Mouse (Mus musculus) embryonic facial prominence, embryonic 15.5 days (tissue): ENCODE results near the gene Anxa5. TPM values are rescaled to one million over a fixed set of nuclear protein-coding genes. Genes with fewer than 3 reads are reported as not detected.
A peak's percentile ranks its signal among the peaks of the same experiment; 100 is the strongest.

Experiments
- ATAC-seq: fragments of 200-750 bp; cut with Nextera tagmentation; 2 replicates; pipeline ENCODE4 v1.8.0; 2017; ENCODE audit warnings: low read depth, moderate TSS enrichment; ENCODE audit not compliant: insufficient number of reproducible peaks, low FRiP score, low TSS enrichment
- H3K27ac ChIP-seq: fragments of 300-500 bp; sonication (generic); replicated peaks from 2 replicates; pipeline ENCODE4 v1.5.1; 2015; ENCODE audit warnings: mild to moderate bottlenecking, inconsistent platforms
- H3K27me3 ChIP-seq: fragments of 300-500 bp; sonication (generic); 2 replicates; pipeline ENCODE4 v1.6.1; 2015; ENCODE audit warnings: inconsistent platforms
- H3K36me3 ChIP-seq: fragments of 300-500 bp; sonication (generic); 2 replicates; pipeline ENCODE4 v1.6.1; 2015; ENCODE audit warnings: mild to moderate bottlenecking, inconsistent platforms
- H3K4me1 ChIP-seq: fragments of 300-500 bp; sonication (generic); 2 replicates; pipeline ENCODE4 v1.6.1; 2015; ENCODE audit warnings: inconsistent platforms
- H3K4me2 ChIP-seq: fragments of 300-500 bp; sonication (generic); replicated peaks from 2 replicates; pipeline ENCODE4 v1.6.1; 2015; ENCODE audit warnings: mild to moderate bottlenecking, inconsistent platforms
- H3K4me3 ChIP-seq: fragments of 300-500 bp; sonication (generic); replicated peaks from 2 replicates; pipeline ENCODE4 v1.5.1; 2015; ENCODE audit warnings: mild to moderate bottlenecking, inconsistent platforms
- H3K9ac ChIP-seq: fragments of 300-500 bp; sonication (generic); 2 replicates; pipeline ENCODE4 v1.6.1; 2015; ENCODE audit warnings: inconsistent platforms
- H3K9me3 ChIP-seq: fragments of 300-500 bp; sonication (generic); replicated peaks from 2 replicates; pipeline ENCODE4 v1.6.1; 2016; ENCODE audit warnings: inconsistent platforms
- WGBS: fragments of 180-500 bp; shearing (Covaris S2); methylation state at CpG from one replicate; pipeline ENCODE4 v1.1.7; 2015; 5-methylcytosine and 5-hydroxymethylcytosine counted together
- polyA plus RNA-seq: library from polyadenylated mRNA; unstranded; fragments of >200 nt; fragmentation: Nextera tagmentation; extraction: Ambion mirVana; gene quantifications from 2 replicates; pipeline ENCODE4 v1.2.1, GENCODE M21; 2015

The Anxa5 gene
- polyA plus RNA-seq, 1 experiment from 2014 or later = 530 TPM

DNA sequence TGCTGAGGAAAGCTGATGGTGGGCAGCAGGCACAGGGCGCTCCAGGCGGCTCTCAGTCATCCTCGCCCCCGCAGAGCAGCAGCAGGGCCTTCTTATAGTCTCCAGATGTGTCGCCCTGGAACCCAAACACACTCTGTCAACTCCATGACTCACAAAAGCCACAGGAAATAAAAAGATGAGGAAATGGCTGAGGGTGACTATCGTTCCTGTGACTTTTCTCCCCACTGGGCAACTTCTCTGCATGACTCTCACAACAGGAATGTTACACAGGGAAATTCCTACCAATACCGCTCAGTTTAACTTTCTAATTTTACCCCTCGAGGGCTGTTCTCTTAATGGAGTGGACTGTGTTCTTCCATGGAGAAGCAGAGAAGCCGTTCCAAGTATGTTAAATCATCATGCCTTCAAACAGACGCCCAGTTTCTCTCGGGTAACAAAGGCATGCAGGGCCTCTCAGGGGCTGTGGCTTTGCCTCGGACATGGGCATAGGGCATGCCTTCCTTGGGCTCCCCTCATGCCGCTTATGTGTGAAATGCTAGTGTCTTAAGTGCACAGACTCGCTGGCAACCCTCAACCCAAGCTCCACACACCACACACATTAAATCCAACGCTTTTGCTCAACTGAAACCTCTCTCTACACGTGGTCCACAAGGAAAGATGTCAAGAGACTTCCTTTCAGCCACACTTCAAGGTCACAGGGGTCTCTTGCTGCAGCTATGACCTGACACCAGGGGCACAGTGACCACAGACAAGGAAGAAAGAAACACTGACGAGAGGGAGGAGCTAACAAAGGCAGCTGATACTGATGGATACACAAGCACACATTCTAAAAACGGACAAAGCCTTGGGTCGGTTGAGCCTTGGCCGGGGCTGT is 26.2 kb downstream of the Anxa5 start:
- Histone ChIP-seq H3K4me3 (no peak overlapping the region), H3K9me3 (no peaks in the 10 kb centered on the region), H3K4me2 (no peak overlapping the region), H3K27me3 (no peaks in the 10 kb centered on the region), H3K9ac (no peak overlapping the region), H3K36me3 (peaks cover 67% of the 10 kb centered on the region), H3K4me1 (peaks cover 7% of the 10 kb centered on the region; the same call in 1 of the 2 replicates), H3K27ac (peak overlapping the region; percentile 44)
- ATAC-seq = peak; percentile 79
- WGBS = 35% methylated on average over 20 of the region's 20 CpGs

DNA sequence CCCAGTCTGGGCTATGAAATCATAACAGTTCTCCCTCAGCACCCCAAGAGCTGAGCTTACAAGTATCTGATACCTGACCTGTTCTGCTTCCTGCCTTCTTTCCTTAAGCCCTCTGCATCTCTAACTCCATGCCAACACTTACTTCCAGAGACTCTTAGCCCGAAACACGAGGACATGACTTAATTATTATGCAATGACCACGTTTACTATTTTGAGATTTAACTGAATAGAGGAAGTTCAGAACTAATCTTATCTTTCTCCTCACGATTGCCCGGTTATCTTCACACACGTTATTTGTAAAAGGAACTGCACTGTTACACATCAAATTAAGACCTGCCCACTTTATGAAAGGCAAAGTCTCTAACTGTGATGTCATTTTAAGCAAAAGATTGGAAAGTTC is 28.8 kb downstream of the Anxa5 start:
- 66% methylated on average over 6 of the region's 6 CpGs for WGBS
- H3K27me3 ChIP-seq = no peaks in the 10 kb centered on the region
- no peak overlapping the region for H3K27ac ChIP-seq
- H3K4me2 ChIP-seq = no peak overlapping the region
- no peak for ATAC-seq
- no peaks in the 10 kb centered on the region for H3K9me3 ChIP-seq
- peaks cover 7% of the 10 kb centered on the region; the same call in 1 of the 2 replicates for H3K4me1 ChIP-seq
- H3K9ac ChIP-seq = no peak overlapping the region
- peaks cover 47% of the 10 kb centered on the region for H3K36me3 ChIP-seq
- H3K4me3 ChIP-seq = no peak overlapping the region

DNA sequence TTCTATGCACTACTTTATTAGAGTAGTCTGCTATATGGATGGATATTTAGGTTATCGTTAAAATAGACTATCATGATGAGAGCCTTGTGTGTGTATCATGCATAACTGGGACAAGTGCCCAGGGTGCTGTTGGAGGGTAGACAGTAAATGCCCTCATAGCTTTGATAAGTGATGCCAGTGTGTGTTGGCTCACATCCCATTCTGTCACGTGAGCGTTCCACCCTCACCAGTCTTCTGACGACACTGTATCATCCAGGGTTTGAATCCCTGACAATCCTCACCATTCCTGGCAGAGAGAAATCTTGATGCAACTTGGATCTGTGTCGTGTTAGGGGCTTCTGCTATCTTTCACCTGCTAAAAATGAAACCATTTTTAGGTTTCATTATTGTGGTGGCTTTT is 29.2 kb downstream of the Anxa5 start:
- Histone ChIP-seq H3K9ac (no peak overlapping the region), H3K4me1 (peaks cover 7% of the 10 kb centered on the region; the same call in 1 of the 2 replicates), H3K27ac (no peak overlapping the region), H3K27me3 (no peaks in the 10 kb centered on the region), H3K4me2 (no peak overlapping the region), H3K36me3 (peaks cover 43% of the 10 kb centered on the region), H3K9me3 (no peaks in the 10 kb centered on the region), H3K4me3 (no peak overlapping the region)
- WGBS = 80% methylated on average over 5 of the region's 5 CpGs
- no peak for ATAC-seq

DNA sequence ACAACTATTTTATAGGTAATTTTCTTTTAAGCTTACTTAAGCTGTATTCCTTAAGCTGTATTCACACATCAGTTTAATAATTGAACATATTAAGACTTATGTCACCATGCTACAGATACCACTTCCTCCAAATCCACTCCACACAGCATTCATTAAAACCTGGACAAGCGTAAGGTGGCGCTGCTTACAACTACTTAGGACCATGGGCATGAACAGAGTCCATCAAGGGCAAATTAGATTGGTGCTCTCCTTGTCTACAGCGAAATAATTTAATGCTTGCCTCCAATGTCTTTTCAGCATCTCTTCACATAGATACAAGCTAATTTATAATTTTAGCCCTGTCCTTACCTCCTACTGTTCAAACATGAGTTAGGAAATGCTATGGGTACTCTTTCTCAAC is 29.7 kb downstream of the Anxa5 start:
- H3K36me3 ChIP-seq = peaks cover 40% of the 10 kb centered on the region
- peaks cover 7% of the 10 kb centered on the region; the same call in 1 of the 2 replicates for H3K4me1 ChIP-seq
- no peak for ATAC-seq
- no peak overlapping the region for H3K9ac ChIP-seq
- no peaks in the 10 kb centered on the region for H3K9me3 ChIP-seq
- H3K4me2 ChIP-seq = no peak overlapping the region
- WGBS = 93% methylated on average over 3 of the region's 3 CpGs
- no peaks in the 10 kb centered on the region for H3K27me3 ChIP-seq
- no peak overlapping the region for H3K4me3 ChIP-seq
- no peak overlapping the region for H3K27ac ChIP-seq

DNA sequence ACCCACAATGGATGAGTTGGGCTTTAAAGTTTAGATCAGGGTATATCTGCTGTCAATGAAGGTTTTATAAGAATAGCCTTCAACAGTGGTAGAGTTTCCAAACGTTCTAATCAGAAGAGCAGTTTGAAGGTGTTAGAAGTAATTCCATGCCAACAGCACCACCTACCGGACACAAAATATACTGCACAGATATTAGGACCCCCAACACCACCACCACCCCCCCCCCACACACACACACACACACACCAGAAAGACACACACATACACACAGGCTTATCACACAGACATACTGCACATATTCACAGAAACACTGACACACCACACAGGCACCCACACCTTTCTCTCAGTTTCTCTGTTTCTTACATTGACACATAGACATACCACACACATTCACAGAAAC is 33.3 kb downstream of the Anxa5 start:
- no peaks in the 10 kb centered on the region for H3K27me3 ChIP-seq

DNA sequence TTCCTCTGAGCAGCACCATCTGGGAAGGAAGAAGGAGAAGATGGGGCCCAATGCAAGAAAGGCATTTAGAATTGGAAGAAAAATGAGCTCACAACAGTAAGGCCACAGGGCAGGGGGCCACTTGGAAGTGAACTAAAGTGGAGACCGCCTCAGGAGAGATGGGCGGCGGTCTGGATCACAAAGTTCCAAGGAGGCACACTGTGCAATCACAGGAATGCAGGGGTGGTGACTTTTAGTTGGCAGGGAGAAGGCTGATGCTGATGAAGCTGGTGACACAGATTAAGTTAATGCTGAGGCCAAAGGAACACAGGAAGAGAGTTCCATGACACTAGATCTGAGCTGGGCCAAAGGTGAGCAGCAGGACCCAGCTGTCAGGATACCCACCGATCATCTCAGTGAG is 35.4 kb downstream of the Anxa5 start:
- H3K9me3 ChIP-seq = no peaks in the 10 kb centered on the region
- H3K9ac ChIP-seq = no peak overlapping the region
- H3K27ac ChIP-seq = no peak overlapping the region
- no peak for ATAC-seq
- WGBS = 65% methylated on average over 4 of the region's 4 CpGs
- no peaks in the 10 kb centered on the region for H3K27me3 ChIP-seq
- H3K4me1 ChIP-seq = peaks cover 9% of the 10 kb centered on the region; the same call in 1 of the 2 replicates
- no peaks in the 10 kb centered on the region for H3K36me3 ChIP-seq
- H3K4me2 ChIP-seq = no peak overlapping the region
- no peak overlapping the region for H3K4me3 ChIP-seq

More for the DNA sequence above, 33.3 kb downstream of the Anxa5 start:
- no peak overlapping the region for H3K9ac ChIP-seq
- no peak for ATAC-seq
- no peak overlapping the region for H3K4me2 ChIP-seq
- 0% methylated on average over 2 of the region's 2 CpGs for WGBS
- no peak overlapping the region for H3K4me3 ChIP-seq
- peaks cover 9% of the 10 kb centered on the region; the same call in 1 of the 2 replicates for H3K4me1 ChIP-seq
- H3K9me3 ChIP-seq = no peaks in the 10 kb centered on the region
- no peak overlapping the region for H3K27ac ChIP-seq
- peaks cover 8% of the 10 kb centered on the region for H3K36me3 ChIP-seq

DNA sequence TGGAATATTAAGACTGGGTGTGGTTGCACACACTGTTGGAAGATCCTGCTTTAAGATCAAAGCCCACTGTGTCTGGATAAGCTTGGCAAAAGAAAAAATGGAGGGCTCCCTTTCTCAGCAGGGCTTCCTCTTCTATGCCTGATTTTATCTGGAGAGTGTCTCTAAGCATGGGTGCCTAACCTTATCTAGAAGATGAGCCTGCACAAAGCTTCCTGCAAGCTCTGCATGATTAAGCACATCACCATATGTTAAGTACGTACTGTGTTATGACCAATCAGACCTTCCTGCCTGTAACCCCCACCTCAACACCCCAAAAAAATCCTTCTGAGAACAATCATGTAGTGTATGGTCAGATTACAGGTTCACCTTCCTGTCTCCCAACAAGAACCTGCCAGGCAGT is 45.3 kb downstream of the Anxa5 start:
- WGBS = 82% methylated on average over 1 of the region's 1 CpGs
- no peak for ATAC-seq
- no peak overlapping the region for H3K4me3 ChIP-seq
- H3K27me3 ChIP-seq = no peaks in the 10 kb centered on the region
- no peaks in the 10 kb centered on the region for H3K36me3 ChIP-seq
- H3K27ac ChIP-seq = no peak overlapping the region
- H3K9ac ChIP-seq = no peak overlapping the region
- no peaks in the 10 kb centered on the region for H3K4me1 ChIP-seq
- no peaks in the 10 kb centered on the region for H3K9me3 ChIP-seq
- no peak overlapping the region for H3K4me2 ChIP-seq

DNA sequence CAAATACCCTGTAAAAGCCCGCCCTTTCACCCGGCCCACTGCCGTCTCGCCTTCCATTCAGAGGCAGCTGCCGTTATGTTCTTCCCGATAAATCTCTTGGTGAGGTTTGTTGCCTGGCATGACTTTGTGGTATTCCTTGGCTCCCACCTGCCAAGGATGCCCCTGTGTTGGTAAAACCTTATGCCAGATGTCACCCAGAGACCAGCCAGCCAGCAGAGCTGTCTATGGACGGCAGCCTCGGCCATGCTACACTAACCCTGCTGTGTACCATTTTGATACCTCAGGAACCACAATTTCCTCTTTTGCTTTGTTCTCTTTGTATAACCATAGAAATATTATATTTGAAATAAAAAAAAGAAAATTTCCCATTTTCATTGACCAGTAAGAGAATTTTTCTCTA is 48.3 kb downstream of the Anxa5 start:
- Histone ChIP-seq H3K4me3 (no peak overlapping the region), H3K9ac (no peak overlapping the region), H3K4me1 (no peaks in the 10 kb centered on the region), H3K27me3 (no peaks in the 10 kb centered on the region), H3K36me3 (no peaks in the 10 kb centered on the region), H3K9me3 (no peaks in the 10 kb centered on the region), H3K27ac (no peak overlapping the region), H3K4me2 (no peak overlapping the region)
- WGBS = 92% methylated on average over 8 of the region's 8 CpGs
- ATAC-seq = no peak

DNA sequence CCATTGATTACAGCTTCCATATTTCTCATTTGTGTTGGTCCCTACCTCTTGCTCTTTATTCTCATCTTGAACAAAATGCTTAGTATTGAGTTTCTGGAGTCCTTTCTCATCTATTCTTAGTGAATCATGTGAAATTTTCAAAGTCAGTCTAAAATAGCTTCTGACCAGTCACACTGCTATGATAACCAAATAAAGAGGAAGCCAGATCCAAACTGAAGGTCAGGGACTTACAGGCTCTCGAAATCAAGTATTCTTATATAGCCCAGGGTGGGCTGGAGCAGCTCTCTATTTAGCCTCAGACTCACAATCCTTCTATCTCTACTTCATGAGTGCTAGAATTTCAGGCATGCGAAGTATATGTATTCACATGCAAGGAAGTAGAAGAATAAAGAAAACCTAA is 66.2 kb downstream of the Anxa5 start:
- no peak for ATAC-seq
- no peaks in the 10 kb centered on the region for H3K4me1 ChIP-seq
- 74% methylated on average over 2 of the region's 2 CpGs for WGBS
- no peak overlapping the region for H3K27ac ChIP-seq
- H3K36me3 ChIP-seq = no peaks in the 10 kb centered on the region
- H3K4me2 ChIP-seq = no peak overlapping the region
- H3K9ac ChIP-seq = no peak overlapping the region
- H3K27me3 ChIP-seq = no peaks in the 10 kb centered on the region
- no peak overlapping the region for H3K4me3 ChIP-seq
- no peaks in the 10 kb centered on the region for H3K9me3 ChIP-seq

DNA sequence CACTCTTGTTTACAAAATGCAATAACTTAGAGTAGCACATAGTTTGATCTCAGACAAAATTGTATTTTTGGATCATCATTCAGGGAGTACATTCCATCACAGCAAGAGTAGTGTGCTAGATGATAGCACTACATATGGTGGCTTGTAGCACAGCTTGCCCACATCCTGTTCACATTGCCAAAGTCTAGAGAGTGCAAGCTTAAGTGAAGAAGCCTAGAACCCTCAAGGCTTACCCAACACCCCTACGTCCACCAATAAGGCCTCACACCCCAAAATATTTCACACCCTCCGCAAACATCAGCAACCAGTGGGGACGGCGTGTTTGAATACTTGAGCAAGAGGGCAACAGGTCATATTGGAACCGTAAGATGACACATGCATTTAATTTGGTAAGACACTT is 68.7 kb downstream of the Anxa5 start:
- no peaks in the 10 kb centered on the region for H3K4me1 ChIP-seq
- no peak overlapping the region for H3K4me2 ChIP-seq
- no peaks in the 10 kb centered on the region for H3K9me3 ChIP-seq
- H3K36me3 ChIP-seq = no peaks in the 10 kb centered on the region
- no peak overlapping the region for H3K9ac ChIP-seq
- 88% methylated on average over 5 of the region's 5 CpGs for WGBS
- H3K4me3 ChIP-seq = no peak overlapping the region
- H3K27me3 ChIP-seq = no peaks in the 10 kb centered on the region
- no peak for ATAC-seq
- H3K27ac ChIP-seq = no peak overlapping the region

DNA sequence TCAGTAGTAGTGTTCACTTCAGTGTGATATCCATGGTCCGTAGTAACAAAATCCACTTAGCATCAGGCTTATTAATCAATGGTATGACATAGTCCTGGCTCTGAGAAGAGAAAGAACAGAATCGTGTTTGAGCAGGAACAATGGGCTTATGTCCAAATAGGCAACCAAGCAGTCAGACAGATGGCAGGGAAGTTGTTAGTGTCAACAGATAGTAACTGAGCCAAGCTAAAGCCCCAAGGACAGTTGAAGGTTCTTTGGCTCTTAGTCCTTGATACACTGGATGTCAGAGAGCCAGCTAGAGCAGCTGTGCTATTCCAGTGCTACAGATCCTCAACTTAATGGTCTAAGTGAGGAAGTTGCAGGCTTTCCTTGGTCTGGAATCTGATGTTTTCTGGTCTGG is 69.4 kb downstream of the Anxa5 start:
- no peaks in the 10 kb centered on the region for H3K27me3 ChIP-seq
- no peak for ATAC-seq
- H3K27ac ChIP-seq = no peak overlapping the region
- no peaks in the 10 kb centered on the region for H3K9me3 ChIP-seq
- no peaks in the 10 kb centered on the region for H3K36me3 ChIP-seq
- H3K9ac ChIP-seq = no peak overlapping the region
- H3K4me1 ChIP-seq = no peaks in the 10 kb centered on the region
- H3K4me3 ChIP-seq = no peak overlapping the region
- 68% methylated on average over 2 of the region's 2 CpGs for WGBS
- no peak overlapping the region for H3K4me2 ChIP-seq

DNA sequence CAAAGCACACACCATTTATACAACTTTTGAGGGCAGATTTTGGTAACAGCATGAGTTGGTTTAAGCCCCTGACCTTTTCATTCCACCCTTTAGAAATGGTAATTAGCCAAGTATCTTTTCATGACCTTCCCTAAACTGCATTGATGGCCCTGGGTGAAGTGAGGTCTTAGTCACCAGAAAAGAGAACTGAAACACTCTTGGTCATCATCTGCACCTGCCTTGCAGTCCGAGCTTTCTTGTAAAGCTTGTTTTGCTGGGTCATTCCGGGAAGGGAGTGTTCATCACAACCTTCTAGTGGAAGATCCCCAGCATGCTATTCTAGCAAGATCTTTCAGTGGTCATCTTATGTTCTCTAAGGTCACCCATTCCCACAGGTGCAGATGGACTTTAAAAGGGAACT is 73.8 kb downstream of the Anxa5 start:
- 73% methylated on average over 2 of the region's 2 CpGs for WGBS
- Histone ChIP-seq H3K4me2 (no peak overlapping the region), H3K27ac (no peak overlapping the region), H3K4me3 (no peak overlapping the region), H3K4me1 (no peaks in the 10 kb centered on the region), H3K9ac (no peak overlapping the region), H3K27me3 (no peaks in the 10 kb centered on the region), H3K36me3 (no peaks in the 10 kb centered on the region), H3K9me3 (no peaks in the 10 kb centered on the region)
- no peak for ATAC-seq
